Mouse (Mus musculus) adrenal gland, adult (tissue): ENCODE measurements around the gene Prdm15.

Experiments used
- DNase-seq, 2 experiments: peaks; one replicate each; pipeline ENCODE4 v3.0.0; 2022 to 2023; ENCODE audit warnings: low spot score in 1 of 2; ENCODE audit not compliant: inconsistent age in 2 of 2

The Prdm15 gene

GRCm38 (mm10) chr16:97756460-97756859 is 95.2 kb downstream of the Prdm15 start:
- no peak for DNase-seq

GRCm38 (mm10) chr16:97752316-97752941 is 99.2 kb downstream of the Prdm15 start:
- peak; percentile 14 to 79 for DNase-seq

- DNase-seq, result peak; percentile 73 to 93
These were observed 99.8 kb downstream of the Prdm15 start for GRCm38 (mm10) chr16:97751884-97752283.

- no peak for DNase-seq
These were observed 103.2 kb downstream of the Prdm15 start for GRCm38 (mm10) chr16:97748421-97748820.
